Comparison of ENCODE assay signal across 9 mouse cellular contexts in genomic region chr13:48800850-48801546, GRCm38 (mm10).
A peak's percentile ranks its signal among the peaks of the same experiment; 100 is the strongest.
DNase-seq lines count a peak whose midpoint lies in the region; ATAC-seq and TF ChIP-seq lines count a peak whose summit lies in the region.
"Had no signal": no experiment of that assay in that cellular context is flagged by ENCODE, and none has a peak within 500 bp of the region (broad histone marks: within the 10 kb centered on the region; RNA-seq: fewer than 3 reads in every experiment).

No protein-coding gene starts in this region.

- DNase-seq in 3T3-L1 (ENCODE audit: low read depth, low spot score) (peak; percentile 39), ZHBTc4 (ENCODE audit: low read depth, low spot score) (peak; percentile 73)
- DNase-seq in embryo, embryonic 10.5 days (ENCODE audit: low spot score): peak; percentile 78
- DNase-seq in gastrocnemius, postnatal 36 days: peak; percentile 53 to 63
- DNase-seq in liver, postnatal 0 days: peak; percentile 75
- peak; percentile 72 for DNase-seq in ovary, postnatal 14 days (ENCODE audit: low spot score)
- peak; percentile 87 for DNase-seq in thymus, postnatal 14 days

- H3K27ac ChIP-seq in kidney, embryonic 15.5 days: no peak overlapping the region
- H3K27ac ChIP-seq in liver, postnatal 0 days (ENCODE audit: low read depth): no peak overlapping the region

- peak; percentile 88 for TF ChIP-seq CTCF in liver, postnatal 0 days (IDR thresholded peaks at IDR 0.05; ENCODE audit: low read depth)

- no peak overlapping the region for H3K4me3 ChIP-seq in kidney, embryonic 15.5 days (replicated peaks)
- no peak overlapping the region for H3K4me3 ChIP-seq in liver, postnatal 0 days (ENCODE audit: low read depth, low read length)
- H3K4me3 ChIP-seq: erythroblast, embryonic 14.5 days had no signal

- no peak for TF ChIP-seq EP300 in liver, postnatal 0 days (IDR thresholded peaks at IDR 0.05; ENCODE audit: low read depth)

- H3K36me3 ChIP-seq in kidney, embryonic 15.5 days: peaks cover 48% of the 10 kb centered on the region
- H3K36me3 ChIP-seq in liver, postnatal 0 days (replicated peaks; ENCODE audit: insufficient read depth, low read length): peaks cover 29% of the 10 kb centered on the region

- no peaks in the 10 kb centered on the region; the same call in 1 of the 2 replicates for H3K27me3 ChIP-seq in kidney, embryonic 15.5 days
- H3K27me3 ChIP-seq in liver, postnatal 0 days (ENCODE audit: insufficient read depth, low read length): no peaks in the 10 kb centered on the region

- 30% methylated on average over 11 of the region's 11 CpGs for WGBS in kidney, embryonic 15.5 days
- WGBS in liver, postnatal 0 days (ENCODE audit: insufficient replicate concordance): 28% methylated on average over 11 of the region's 11 CpGs

- no peaks in the 10 kb centered on the region for H3K9me3 ChIP-seq in kidney, embryonic 15.5 days (replicated peaks)
- no peaks in the 10 kb centered on the region for H3K9me3 ChIP-seq in liver, postnatal 0 days (ENCODE audit: low read length)

- ATAC-seq in kidney, embryonic 15.5 days (replicated peaks; ENCODE audit: low FRiP score): 0 out of 2 replicates have a peak, but pooled peaks have one; percentile 31
- peak; percentile 38 for ATAC-seq in liver, postnatal 0 days

- no peak overlapping the region for H3K9ac ChIP-seq in kidney, embryonic 15.5 days
- no peak overlapping the region for H3K9ac ChIP-seq in liver, postnatal 0 days (replicated peaks)

- H3K4me2 ChIP-seq in kidney, embryonic 15.5 days: no peak overlapping the region
- no peak overlapping the region for H3K4me2 ChIP-seq in liver, postnatal 0 days (ENCODE audit: low read depth, low read length)

- peaks cover 6% of the 10 kb centered on the region; the same call in 1 of the 2 replicates for H3K4me1 ChIP-seq in kidney, embryonic 15.5 days
- no peaks in the 10 kb centered on the region for H3K4me1 ChIP-seq in liver, postnatal 0 days (ENCODE audit: insufficient read depth)

- intact Hi-C loops in gastrocnemius, postnatal 36 days (cut with DNase I): loop anchor here (1.0 to 5.0 kb wide), 2 partner anchors 69 to 146 kb away; no protein-coding TSS in a partner anchor
